Mouse (Mus musculus): ENCODE measurements around the gene Lypd3.

- TF ChIP-seq CTCF (IDR thresholded peaks at IDR 0.05; ENCODE audit: borderline replicate concordance, insufficient read depth, low read length) (no peak), POLR2A (IDR thresholded peaks at IDR 0.05; ENCODE audit: low read depth, low read length) (no peak)
Measured at GRCm38 (mm10) chr7:24619671-24620397, 16.5 kb upstream of the Lypd3 start.

All from embryonic fibroblast, embryonic 13.5 days (primary cell).